Mouse (Mus musculus) neural tube, embryonic 10.5 days (tissue): ENCODE results near the gene Arl4c.

Experiments
- DNase-seq: peaks from one replicate; pipeline ENCODE4 v3.0.0-alpha.2; 2017; ENCODE audit warnings: low spot score; ENCODE audit errors: extremely low spot score

Gene Arl4c

DNA sequence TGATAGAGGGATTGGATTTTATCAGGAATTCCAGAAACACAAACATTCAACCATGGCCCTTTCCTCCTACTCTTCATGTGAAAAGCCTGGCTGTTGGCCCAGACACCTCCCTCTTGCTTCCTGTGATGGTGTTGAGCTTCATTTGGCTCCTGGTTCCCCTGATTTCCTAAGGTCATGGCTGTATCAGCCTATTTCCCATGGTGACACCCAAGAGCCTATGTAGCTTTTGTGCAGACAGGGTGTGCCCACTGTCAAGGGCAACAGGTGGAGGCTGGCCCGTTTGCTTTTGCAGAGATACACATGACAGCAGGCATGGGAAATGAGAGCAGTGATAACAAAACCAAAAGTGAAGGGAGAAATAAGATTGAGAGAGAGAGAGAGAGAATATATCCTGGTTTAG lies 76.8 kb downstream of the Arl4c start:
- DNase-seq, result no peak

GRCm38 (mm10) chr1:88624376-88624775 lies 77.6 kb downstream of the Arl4c start:
- DNase-seq, result no peak

GRCm38 (mm10) chr1:88623541-88624115 lies 78.4 kb downstream of the Arl4c start:
- no peak for DNase-seq
